Mouse (Mus musculus) urinary bladder, adult 18-20 months (tissue): ENCODE measurements around the gene Samd3.

Experiments used
- DNase-seq, 2 experiments: peaks; one replicate each; pipeline ENCODE4 v3.0.0; 2022; ENCODE audit warnings: low spot score in 2 of 2, mixed read lengths in 2 of 2

The Samd3 gene

DNA sequence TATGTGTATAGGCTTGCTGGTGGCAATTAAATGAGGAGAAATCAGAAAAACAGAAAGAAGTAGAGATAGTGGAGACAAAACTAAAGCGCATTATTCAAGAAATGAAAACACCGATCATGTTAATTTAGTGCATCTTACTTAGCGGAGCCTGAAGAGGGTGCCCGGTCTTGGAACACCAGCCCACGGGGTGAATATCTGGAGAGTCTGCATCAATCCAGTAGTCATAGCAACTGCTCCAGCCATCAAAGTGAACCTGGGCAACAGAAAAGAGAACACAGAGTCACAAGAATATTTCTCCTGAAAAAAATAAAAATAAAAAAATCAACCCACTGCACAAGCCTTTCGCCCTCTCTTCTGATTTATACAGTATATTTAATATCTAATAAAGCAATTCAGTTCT is 74.0 kb downstream of the Samd3 start:
- no peak for DNase-seq

DNA sequence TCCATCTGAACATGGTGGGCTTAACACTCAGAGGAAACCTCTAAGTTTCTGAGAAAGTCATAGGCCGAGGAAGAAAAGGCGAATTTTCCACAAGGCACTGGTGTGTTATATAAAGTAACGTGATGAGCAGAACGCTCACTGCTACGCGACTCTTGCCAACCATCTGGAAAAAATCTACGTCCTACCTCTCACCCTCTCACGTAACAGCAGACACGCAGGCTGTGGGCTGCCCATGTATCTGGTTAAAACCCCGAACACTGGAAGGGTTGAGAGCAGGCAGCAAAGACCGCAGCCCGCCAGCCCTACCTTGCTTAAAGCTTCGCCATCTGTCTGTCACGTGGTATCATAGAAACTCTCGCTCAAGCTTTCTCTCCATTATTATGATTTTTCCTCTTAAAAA is 84.8 kb downstream of the Samd3 start:
- DNase-seq = no peak

DNA sequence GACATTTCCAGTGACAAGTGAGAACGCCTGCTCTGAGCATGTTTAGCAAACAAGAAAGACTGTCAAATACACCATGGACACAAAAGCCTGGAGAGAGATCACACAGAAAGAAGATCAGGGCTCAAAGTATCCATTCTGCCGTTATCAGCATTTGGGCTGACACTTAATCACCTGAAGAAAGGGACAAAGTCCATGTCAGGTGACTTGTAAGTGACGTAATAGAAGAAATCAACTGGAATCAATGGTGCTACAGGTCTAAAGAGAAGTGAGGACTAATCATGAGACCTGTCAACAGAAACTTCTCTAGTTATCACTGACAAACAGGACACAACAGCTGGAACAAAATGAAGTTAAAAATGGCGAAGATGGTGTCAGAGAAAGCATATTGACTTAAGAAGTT is 91.2 kb downstream of the Samd3 start:
- DNase-seq = no peak
